Mouse (Mus musculus) liver, embryonic 13.5 days (tissue): ENCODE measurements at regions not wholly inside any gene's neighbourhood (a gene's known extent, or its start where the extent isn't known, plus 50 kb on each side); places are given as distances from the start of the nearest gene placed in this dataset.
"Not testable (repeated sequence)": the region's sequence is repeated elsewhere in the genome, so short reads cannot be mapped to it uniquely, and the experiment has no call there.

ENCODE experiments used
- ATAC-seq: fragments of 200-750 bp; cut with Nextera tagmentation; 2 replicates; pipeline ENCODE4 v1.8.0; 2017; ENCODE audit warnings: low read depth, mild to moderate bottlenecking, moderate number of reproducible peaks, moderate library complexity
- DNase-seq: peaks from one replicate; pipeline ENCODE4 v3.0.0; 2022
- H3K27ac ChIP-seq: fragments of 300-500 bp; sonication (generic); 2 replicates; pipeline ENCODE4 v1.5.1; 2015; ENCODE audit warnings: moderate library complexity, mild to moderate bottlenecking, inconsistent platforms
- H3K27me3 ChIP-seq: fragments of 300-500 bp; sonication (generic); 2 replicates; pipeline ENCODE4 v1.6.1; 2015; ENCODE audit warnings: mild to moderate bottlenecking, inconsistent platforms
- H3K36me3 ChIP-seq: fragments of 300-500 bp; sonication (generic); 2 replicates; pipeline ENCODE4 v1.6.1; 2015; ENCODE audit warnings: mild to moderate bottlenecking, inconsistent platforms
- H3K4me1 ChIP-seq: fragments of 300-500 bp; sonication (generic); replicated peaks from 2 replicates; pipeline ENCODE4 v1.6.1; 2015; ENCODE audit warnings: inconsistent platforms
- H3K4me2 ChIP-seq: fragments of 300-500 bp; sonication (generic); 2 replicates; pipeline ENCODE4 v1.6.1; 2015; ENCODE audit warnings: inconsistent platforms, mild to moderate bottlenecking, moderate library complexity
- H3K4me3 ChIP-seq: fragments of 300-500 bp; sonication (generic); replicated peaks from 2 replicates; pipeline ENCODE4 v1.5.1; 2015; ENCODE audit warnings: mild to moderate bottlenecking, inconsistent platforms
- H3K9ac ChIP-seq: fragments of 300-500 bp; sonication (generic); 2 replicates; pipeline ENCODE4 v1.6.1; 2015; ENCODE audit warnings: mild to moderate bottlenecking, inconsistent platforms
- H3K9me3 ChIP-seq: fragments of 300-500 bp; sonication (generic); replicated peaks from 2 replicates; pipeline ENCODE4 v1.6.1; 2016; ENCODE audit warnings: inconsistent platforms
- WGBS: fragments of 180-500 bp; shearing (Covaris S2); methylation state at CpG from one replicate; pipeline ENCODE4 v1.1.7; 2015; ENCODE audit not compliant: insufficient replicate concordance; 5-methylcytosine and 5-hydroxymethylcytosine counted together

DNA sequence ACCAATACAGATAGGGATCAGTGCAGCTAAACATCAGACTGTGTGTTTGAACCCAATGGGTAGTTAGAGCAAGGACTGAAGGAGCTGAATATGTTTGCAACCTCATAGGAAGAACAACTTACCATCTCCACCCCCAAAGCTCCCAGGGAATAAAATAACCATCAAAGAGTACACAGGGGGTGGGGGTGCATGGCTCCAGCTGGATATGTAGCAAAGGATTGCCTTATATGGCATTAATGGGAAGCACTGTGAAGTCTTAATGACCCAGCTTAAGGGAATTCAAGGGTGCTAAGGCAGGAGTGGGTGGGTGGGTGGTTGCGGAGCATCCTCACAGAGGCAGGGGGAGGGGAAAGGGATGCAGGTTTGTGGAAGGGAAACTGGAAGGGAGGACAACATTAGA is 404.0 kb upstream of the Gm12887 start:
- WGBS, result 64% methylated on average over 1 of the region's 1 CpGs
- Histone ChIP-seq H3K36me3 (no peaks in the 10 kb centered on the region), H3K4me1 (no peaks in the 10 kb centered on the region), H3K9ac (no peak overlapping the region), H3K9me3 (peaks cover 58% of the 10 kb centered on the region), H3K27me3 (no peaks in the 10 kb centered on the region), H3K27ac (no peak overlapping the region), H3K4me3 (no peak overlapping the region), H3K4me2 (no peak overlapping the region)
- ATAC-seq (no peak), DNase-seq (no peak)

DNA sequence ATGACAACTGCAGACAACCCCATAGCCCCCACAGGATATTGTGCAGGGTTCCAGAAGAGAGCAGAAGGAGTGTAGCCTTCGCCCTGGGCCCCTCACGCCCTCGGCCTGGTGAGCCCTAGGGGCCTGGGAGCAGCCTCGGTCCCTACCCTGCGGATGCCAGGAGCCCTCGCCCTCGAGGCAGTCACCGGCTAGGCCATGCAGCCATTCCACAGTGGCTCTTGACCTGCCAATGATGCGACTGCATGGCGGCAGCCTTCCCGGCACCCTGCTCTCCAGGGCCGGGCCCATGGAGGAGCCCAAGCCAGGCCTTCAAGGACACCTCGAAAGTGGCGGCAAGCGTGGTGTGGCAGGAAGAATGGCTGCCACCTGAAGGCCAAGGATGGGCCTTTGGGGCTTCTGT is 401.0 kb upstream of the Gm12887 start:
- H3K4me1 ChIP-seq, result no peaks in the 10 kb centered on the region

GRCm38 (mm10) chr4:122008938-122009459 is 387.1 kb upstream of the Gm12887 start:
- not testable (repeated sequence) for H3K36me3 ChIP-seq, H3K27me3 ChIP-seq, H3K9ac ChIP-seq, H3K4me1 ChIP-seq, H3K4me2 ChIP-seq, H3K4me3 ChIP-seq, DNase-seq, H3K27ac ChIP-seq
- 83% methylated on average over 26 of the region's 26 CpGs for WGBS
- peaks cover 25% of the 10 kb centered on the region for H3K9me3 ChIP-seq
- ATAC-seq, result 0 out of 2 replicates have a peak, but pooled peaks have one; percentile 26

More for the DNA sequence above, 401.0 kb upstream of the Gm12887 start:
- no peak overlapping the region for H3K27ac ChIP-seq
- peaks cover 61% of the 10 kb centered on the region for H3K9me3 ChIP-seq
- no peak overlapping the region for H3K9ac ChIP-seq
- no peak for DNase-seq
- no peaks in the 10 kb centered on the region for H3K27me3 ChIP-seq
- H3K4me2 ChIP-seq, result no peak overlapping the region
- 73% methylated on average over 15 of the region's 15 CpGs for WGBS
- H3K36me3 ChIP-seq, result no peaks in the 10 kb centered on the region
- H3K4me3 ChIP-seq, result no peak overlapping the region
- 0 out of 2 replicates have a peak, but pooled peaks have one; percentile 29 for ATAC-seq

DNA sequence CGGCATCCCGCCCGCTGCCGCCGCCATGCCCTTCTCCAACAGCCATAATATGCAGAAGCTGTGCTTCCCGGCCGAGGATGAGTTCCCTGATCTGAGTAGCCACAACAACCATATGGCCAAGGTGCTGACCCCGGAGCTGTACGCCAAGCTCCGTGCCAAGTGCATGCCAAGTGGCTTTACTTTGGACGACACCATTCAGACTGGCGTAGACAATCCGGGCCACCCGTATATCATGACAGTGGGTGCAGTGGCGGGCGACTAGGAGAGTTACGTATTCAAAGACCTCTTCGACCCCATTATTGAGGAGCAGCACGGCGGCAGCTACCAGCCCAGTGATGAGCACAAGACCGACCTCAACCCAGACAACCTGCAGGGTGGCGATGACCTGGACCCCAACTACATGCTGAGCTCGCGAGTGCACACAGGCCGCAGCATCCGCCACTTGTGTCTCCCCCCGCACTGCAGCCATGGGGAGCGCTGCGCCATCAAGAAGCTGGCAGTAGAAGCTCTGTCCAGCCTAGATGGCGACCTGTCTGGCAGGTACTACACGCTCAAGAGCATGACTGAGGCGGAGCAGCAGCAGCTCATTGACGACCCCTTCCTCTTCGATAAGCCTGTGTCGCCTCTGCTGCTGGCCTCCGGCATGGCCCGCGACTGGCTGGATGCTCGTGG is 386.4 kb upstream of the Gm12887 start:
- H3K27me3 ChIP-seq, result no peaks in the 10 kb centered on the region
- ATAC-seq (no peak), DNase-seq (no peak)
- H3K4me3 ChIP-seq, result no peak overlapping the region
- no peaks in the 10 kb centered on the region for H3K36me3 ChIP-seq
- H3K4me1 ChIP-seq, result no peaks in the 10 kb centered on the region
- H3K27ac ChIP-seq, result no peak overlapping the region
- H3K9me3 ChIP-seq, result peaks cover 32% of the 10 kb centered on the region
- 82% methylated on average over 39 of the region's 39 CpGs for WGBS
- H3K9ac ChIP-seq, result no peak overlapping the region
- no peak overlapping the region for H3K4me2 ChIP-seq

- Histone ChIP-seq H3K36me3 (no peaks in the 10 kb centered on the region), H3K4me1 (no peaks in the 10 kb centered on the region), H3K27ac (no peak overlapping the region), H3K27me3 (no peaks in the 10 kb centered on the region), H3K4me3 (no peak overlapping the region), H3K9me3 (peaks cover 28% of the 10 kb centered on the region), H3K4me2 (no peak overlapping the region), H3K9ac (no peak overlapping the region)
- WGBS, result 39% methylated on average over 2 of the region's 2 CpGs
- no peak for DNase-seq
- no peak for ATAC-seq
Measured at GRCm38 (mm10) chr4:121986741-121987140, 364.8 kb upstream of the Gm12887 start.

DNA sequence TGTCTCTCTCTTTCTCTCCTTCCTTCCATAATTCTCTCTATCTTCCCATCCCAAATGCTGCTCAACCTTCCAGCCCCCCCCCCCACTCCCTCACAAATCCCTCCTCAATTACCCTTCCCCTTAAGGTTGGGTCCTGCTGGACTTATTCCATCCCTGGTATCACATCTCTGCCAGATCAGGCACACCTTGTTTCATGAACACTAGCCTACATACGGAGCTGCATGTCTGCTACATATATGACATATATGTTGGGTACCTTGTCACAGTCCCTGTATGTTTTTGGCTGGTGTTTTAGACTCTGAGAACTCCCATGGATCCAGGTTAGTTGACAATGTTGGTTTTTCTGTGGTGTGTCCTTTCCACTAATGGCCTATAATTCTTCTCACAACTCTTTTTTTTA is 363.5 kb upstream of the Gm12887 start:
- peaks cover 28% of the 10 kb centered on the region for H3K9me3 ChIP-seq
- no peaks in the 10 kb centered on the region for H3K4me1 ChIP-seq
- WGBS, result 39% methylated on average over 1 of the region's 1 CpGs
- ATAC-seq (no peak), DNase-seq (no peak)
- H3K4me3 ChIP-seq, result no peak overlapping the region
- no peaks in the 10 kb centered on the region for H3K27me3 ChIP-seq
- no peaks in the 10 kb centered on the region for H3K36me3 ChIP-seq
- no peak overlapping the region for H3K9ac ChIP-seq
- no peak overlapping the region for H3K4me2 ChIP-seq
- H3K27ac ChIP-seq, result no peak overlapping the region

GRCm38 (mm10) chr4:121975831-121976230 is 353.9 kb upstream of the Gm12887 start:
- no peaks in the 10 kb centered on the region for H3K27me3 ChIP-seq
- no peak overlapping the region for H3K4me2 ChIP-seq
- WGBS, result 62% methylated on average over 3 of the region's 3 CpGs
- no peak overlapping the region for H3K27ac ChIP-seq
- H3K4me1 ChIP-seq, result no peaks in the 10 kb centered on the region
- H3K9me3 ChIP-seq, result peaks cover 15% of the 10 kb centered on the region; the same call in 1 of the 2 replicates
- H3K9ac ChIP-seq, result no peak overlapping the region
- no peak for ATAC-seq
- H3K4me3 ChIP-seq, result no peak overlapping the region
- DNase-seq, result no peak
- no peaks in the 10 kb centered on the region for H3K36me3 ChIP-seq
